Mouse (Mus musculus) cerebellum, postnatal 10 days (tissue): ENCODE data around the gene Tmem119.
A peak's percentile ranks its signal among the peaks of the same experiment; 100 is the strongest.

Source experiments
- DNase-seq, 2 experiments: peaks; one replicate each; pipeline ENCODE4 v3.0.0; 2021; ENCODE audit warnings: mixed read lengths in 2 of 2

Gene Tmem119

GRCm38 (mm10) chr5:113815638-113816152 lies 15.4 kb upstream of the Tmem119 start:
- DNase-seq = peak; percentile 88 to 90

GRCm38 (mm10) chr5:113815041-113815389 lies 14.7 kb upstream of the Tmem119 start:
- no peak for DNase-seq

GRCm38 (mm10) chr5:113814111-113815040 lies 14.1 kb upstream of the Tmem119 start:
- no peak for DNase-seq

- no peak for DNase-seq
Measured at GRCm38 (mm10) chr5:113813608-113814007, 13.3 kb upstream of the Tmem119 start.

DNA sequence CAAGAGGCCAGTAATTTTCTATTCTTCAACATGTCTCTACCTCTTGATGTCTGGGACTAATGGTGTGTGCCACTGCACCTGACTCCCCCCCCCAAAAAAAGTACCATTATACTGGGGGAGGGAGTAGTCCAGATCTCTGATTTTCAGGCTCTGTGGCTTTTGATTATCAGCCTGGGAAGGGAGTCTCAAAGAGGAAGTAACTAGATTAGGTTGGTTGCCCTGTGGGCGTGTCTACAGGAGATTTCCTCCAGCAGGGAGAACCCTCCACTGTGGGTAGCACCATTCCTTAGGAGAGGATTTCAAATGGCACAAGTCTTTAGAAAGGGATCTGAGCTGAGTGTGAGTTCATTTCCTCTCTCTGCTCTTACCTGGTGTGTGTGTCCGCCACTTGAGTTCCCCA lies 12.3 kb upstream of the Tmem119 start:
- no peak for DNase-seq

GRCm38 (mm10) chr5:113811824-113812420 lies 11.6 kb upstream of the Tmem119 start:
- DNase-seq = peak; percentile 33 to 40

GRCm38 (mm10) chr5:113810111-113810510 lies 9.8 kb upstream of the Tmem119 start:
- no peak for DNase-seq

GRCm38 (mm10) chr5:113808177-113808576 lies 7.9 kb upstream of the Tmem119 start:
- no peak for DNase-seq

DNA sequence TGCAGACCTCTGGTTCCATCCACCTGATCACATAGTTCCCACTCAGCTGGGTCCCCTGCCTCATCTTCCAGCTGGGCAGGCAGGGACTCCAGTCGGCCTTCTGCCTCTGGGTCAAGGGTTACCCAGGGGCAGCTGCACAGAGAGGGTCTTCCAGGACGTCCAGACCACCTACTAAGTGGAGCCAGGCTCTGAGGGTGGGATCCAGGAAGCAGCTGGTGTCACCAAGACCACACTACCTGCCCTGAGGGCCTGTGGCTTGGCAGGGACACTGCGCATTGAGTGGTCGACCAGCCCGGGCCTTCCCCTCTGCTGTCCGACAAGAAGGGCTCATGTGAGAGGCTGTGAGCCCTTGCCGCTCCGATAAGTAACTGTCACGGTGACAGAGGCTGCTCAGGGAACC lies 7.4 kb upstream of the Tmem119 start:
- DNase-seq = no peak

DNA sequence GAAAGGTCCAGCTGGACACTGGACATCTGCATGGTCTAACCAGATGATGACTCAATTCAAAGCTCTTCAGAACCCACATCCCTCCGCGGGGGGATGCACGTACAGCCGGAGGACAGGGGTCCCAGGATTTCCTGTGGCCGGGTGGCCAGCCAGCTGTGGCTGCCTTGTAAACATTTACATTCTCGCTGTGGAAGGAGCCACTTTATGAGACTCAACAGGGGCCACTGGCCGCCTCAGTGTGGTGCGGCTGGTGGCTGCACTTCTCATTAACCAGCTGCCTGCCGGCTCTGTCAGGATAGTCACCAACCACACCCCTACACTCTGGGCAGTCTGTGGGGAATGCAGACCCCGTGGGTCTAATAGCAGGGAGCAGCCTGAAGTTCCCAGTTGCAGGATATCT lies 6.1 kb upstream of the Tmem119 start:
- DNase-seq = no peak

DNA sequence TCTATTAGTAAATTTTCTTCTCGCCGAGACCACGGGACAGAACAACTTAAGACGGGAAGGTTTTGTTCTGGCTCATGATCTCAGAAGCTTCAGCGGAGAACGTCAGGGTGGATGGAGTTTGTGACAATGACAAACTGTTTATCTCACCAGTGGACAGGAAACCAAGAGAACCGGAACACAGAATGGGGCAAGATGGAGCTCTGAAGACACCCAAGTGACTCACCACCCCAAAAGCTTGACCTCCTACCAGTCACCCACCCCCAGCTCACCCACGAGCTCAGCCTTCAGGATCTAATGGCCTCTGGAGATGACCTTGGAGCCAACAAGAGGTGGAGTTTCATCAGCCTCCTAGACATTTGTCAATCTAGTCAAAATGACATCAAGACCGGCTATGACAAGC lies 5.0 kb upstream of the Tmem119 start:
- DNase-seq = no peak

GRCm38 (mm10) chr5:113804395-113804966 lies 4.2 kb upstream of the Tmem119 start:
- DNase-seq = no peak

DNA sequence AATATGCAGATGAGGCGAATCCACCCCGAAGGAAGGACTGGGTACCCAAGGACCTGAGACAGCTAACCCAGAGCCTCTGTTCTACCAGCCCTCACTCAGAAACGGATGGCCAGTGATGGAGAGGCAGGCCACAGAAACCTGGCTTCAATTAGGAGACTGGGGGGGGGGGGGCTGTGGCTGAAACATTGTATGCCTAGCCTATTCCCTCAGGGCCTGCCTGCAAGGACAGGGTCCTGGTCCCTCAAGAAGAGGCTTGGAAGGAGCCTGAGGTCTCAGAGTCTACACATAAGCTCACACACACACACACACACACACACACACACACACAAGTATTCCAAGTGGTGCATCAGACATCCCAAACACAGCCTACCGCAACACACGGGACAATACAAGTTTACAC lies 625 bp downstream of the Tmem119 start:
- no peak for DNase-seq

- no peak for DNase-seq
Measured at GRCm38 (mm10) chr5:113798525-113798924, 1.8 kb downstream of the Tmem119 start.

DNA sequence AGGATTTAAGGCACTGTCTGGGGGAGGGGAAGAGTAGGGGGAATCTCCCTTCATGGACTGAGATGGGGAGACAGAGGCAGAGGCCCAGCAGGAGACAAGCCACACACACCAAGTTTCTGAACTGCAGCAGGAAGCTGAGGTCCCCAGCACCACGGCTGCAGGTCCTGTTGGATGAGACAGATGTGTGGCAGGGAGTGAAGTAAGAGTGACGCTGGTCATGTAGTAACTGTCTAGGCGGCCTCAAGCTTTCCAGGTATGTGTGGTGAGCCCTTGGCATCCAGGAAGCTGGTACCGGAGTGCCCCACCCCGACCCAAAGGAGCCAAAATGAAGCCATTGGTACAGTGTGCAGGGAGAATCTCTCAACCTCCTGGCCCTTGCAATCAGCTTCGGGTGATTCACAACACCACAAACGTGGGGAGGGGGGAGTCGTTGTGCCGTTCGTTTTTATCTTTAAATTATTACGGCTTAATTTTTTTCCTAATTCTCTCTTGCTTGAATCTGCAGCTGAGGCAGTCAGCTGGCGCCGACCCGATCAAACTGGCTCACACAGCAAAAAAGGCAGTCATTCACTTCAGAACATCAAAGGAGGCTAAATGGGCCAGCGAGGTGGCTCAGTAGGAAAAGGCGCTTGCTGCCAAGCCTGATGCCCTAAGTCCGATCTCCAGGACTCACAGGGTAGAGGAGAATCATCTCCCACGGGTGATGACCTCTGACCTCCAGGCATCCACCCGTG lies 3.0 kb downstream of the Tmem119 start:
- DNase-seq = no peak

DNA sequence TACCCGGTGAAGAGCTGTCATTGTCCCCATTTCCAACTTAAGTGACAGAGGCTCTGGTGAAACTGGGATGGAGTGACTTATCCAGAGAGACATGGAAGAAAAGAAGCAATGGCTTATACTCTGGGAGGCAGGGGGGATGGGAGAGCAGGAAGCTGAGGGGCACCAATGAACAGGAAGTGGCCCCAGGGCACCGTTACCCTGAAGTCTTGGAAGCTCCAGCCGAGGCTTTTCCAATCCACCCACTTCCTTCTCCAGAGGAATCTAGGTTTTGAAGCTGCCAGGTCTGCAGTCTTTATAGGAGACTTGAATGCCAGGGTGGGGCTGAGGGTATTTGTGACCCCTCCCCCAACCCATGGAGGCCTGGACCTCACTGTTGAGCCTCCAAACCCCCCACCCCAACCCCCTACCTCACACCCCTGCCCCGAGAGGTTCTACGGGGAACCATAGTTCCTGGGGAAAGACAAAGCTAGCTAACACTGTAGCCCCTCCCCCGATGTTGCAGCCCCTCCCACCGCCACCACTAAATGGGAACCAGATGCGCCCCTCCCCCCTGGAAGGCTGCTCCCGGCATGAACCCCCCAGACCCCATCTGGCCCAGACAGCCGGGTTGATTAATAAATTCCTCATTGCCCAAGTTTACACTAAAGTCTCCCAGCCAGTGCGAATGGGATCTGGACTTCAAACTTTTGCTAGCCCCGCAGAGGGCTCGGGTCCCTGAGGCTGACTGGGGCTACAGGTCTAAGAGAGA lies 3.7 kb downstream of the Tmem119 start:
- peak; percentile 44 to 58 for DNase-seq

GRCm38 (mm10) chr5:113791197-113792095 lies 8.9 kb downstream of the Tmem119 start:
- no peak for DNase-seq

GRCm38 (mm10) chr5:113790453-113791196 lies 9.7 kb downstream of the Tmem119 start:
- DNase-seq = no peak

DNA sequence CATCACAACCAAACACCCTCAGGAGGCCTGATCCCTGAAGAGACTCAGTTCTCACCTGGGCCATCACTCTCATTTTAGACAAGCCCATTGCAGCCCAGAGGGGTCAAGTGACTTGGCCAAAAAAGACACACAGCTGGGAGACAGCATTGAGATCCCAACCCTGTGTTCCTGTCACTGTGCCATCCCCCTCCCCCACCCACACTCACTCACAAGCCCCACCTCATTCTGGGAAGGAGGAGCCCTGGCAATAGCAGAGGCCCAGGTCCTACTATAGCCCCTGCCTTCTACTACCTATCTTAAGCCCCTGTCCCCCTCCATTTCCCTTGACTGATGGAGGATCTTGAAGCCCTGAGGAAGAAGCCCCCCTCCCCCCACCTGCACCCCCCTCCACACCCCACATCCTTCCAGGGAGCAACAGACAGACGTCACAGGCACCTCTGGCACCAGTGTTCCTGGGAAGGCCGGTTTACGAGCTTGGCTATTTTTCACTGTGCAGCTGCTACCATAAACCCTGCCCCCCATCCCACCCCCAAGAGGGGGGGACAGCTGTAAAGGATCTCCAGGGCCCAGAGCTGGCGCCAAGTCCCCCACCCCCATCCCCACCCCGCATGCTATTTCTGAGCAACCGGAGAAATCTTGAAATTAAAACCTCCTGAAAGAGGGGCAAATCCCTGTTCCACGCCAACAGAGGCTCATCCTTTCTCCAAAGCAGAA lies 11.1 kb downstream of the Tmem119 start:
- DNase-seq = no peak

- no peak for DNase-seq
Measured at GRCm38 (mm10) chr5:113788645-113789044, 11.7 kb downstream of the Tmem119 start.
